Mouse (Mus musculus): ENCODE measurements around the gene Naa20. TPM values are rescaled to one million over a fixed set of nuclear protein-coding genes. Genes with fewer than 3 reads are reported as not detected.

The Naa20 gene
- 9.2 and 24.0 TPM in 2 replicates for total RNA-seq (2015; ENCODE audit: low replicate concordance)
- 11.8 and 22.2 TPM in 2 replicates for total RNA-seq (2017; ENCODE audit: low replicate concordance)

DNA sequence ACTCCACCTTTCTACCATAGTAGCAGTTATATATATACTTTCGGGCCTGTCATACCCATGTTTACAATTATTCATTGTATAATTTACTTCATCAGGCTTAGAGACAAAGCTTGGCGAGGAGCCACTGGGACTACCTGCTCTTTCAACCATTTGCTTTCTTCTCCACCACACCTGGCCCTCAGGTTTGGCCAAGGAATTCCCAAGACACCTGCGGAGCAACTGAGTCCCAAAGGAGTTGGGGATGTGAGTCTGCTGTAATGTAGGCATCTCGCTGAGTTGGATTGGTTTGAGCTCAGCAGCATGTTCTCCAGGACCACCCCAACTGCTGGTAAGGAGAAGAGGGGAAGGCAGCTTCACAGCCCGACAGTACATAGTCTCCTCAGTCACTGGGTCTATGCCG lies at the start of gene Naa20:
Gene Naa20 (plus strand): TSS at position 239 of the 400 bp plus-strand sequence.
- no peak for ATAC-seq (replicated peaks; ENCODE audit: low FRiP score, poor library complexity, severe bottlenecking)

DNA sequence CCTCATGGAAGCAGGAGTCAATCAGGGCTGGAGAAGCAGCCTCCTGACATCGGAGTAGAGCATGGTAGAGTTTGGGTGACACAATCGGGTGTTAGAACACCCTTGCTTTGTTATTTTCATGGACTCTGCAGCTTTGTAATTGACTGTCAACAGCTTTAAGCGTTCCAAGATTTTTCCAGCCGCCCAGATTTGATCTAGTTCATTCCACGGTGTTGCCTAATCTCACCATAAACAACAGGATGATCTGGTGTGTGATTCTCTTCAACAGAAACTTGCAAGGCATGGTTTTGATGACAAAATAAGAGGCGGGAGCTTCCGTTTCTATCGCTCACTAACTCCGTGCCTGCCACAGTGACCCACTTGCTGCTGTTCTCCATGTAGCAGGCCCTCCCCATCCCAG lies 46.1 kb upstream of the Naa20 start:
- ATAC-seq (replicated peaks; ENCODE audit: low FRiP score, poor library complexity, severe bottlenecking): no peak

DNA sequence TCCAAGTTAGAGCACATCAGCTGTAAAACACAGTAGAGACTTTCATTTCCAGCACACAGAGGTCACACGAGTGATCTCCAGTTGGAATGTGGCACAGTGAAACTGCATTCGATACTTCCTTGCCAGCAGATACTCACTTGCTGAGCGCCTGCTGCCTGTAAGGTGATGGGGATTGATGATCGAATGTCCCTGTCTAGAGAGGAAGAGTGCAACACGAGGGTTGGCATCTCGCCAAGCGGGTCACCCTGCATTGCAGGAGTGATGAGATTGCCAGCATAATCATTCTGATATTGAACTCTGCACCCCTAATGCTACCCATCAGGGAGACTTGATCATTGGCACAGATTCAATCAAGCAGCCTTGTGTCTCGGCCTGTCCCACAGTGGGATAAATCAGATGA lies 44.0 kb upstream of the Naa20 start:
- ATAC-seq (replicated peaks; ENCODE audit: low FRiP score, poor library complexity, severe bottlenecking): no peak

DNA sequence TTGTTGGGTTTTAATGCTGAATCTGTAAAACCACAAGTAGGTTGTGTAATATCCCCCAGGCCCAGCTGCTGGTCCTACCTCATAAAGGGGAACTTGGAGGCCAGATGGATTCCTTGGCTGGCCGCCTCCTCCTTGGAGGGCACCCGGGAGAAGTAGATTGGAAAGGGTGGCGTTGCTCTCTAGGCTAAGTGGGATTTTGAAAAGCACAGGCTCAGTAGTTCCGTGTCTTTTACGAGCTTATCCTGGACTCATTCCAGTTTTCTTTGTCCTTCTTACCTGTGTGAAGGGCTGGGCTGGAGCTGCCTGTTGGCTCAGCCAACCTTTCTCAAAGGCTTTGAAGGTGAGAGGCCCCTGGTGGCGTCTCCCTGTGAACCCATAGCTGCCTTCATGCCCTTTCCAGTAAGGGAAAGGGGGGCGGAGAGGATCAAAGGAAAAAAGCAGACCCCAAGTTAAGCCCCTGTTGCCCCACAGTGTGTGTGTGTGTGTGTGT lies 42.4 kb upstream of the Naa20 start:
- ATAC-seq (replicated peaks; ENCODE audit: low FRiP score, poor library complexity, severe bottlenecking): no peak

DNA sequence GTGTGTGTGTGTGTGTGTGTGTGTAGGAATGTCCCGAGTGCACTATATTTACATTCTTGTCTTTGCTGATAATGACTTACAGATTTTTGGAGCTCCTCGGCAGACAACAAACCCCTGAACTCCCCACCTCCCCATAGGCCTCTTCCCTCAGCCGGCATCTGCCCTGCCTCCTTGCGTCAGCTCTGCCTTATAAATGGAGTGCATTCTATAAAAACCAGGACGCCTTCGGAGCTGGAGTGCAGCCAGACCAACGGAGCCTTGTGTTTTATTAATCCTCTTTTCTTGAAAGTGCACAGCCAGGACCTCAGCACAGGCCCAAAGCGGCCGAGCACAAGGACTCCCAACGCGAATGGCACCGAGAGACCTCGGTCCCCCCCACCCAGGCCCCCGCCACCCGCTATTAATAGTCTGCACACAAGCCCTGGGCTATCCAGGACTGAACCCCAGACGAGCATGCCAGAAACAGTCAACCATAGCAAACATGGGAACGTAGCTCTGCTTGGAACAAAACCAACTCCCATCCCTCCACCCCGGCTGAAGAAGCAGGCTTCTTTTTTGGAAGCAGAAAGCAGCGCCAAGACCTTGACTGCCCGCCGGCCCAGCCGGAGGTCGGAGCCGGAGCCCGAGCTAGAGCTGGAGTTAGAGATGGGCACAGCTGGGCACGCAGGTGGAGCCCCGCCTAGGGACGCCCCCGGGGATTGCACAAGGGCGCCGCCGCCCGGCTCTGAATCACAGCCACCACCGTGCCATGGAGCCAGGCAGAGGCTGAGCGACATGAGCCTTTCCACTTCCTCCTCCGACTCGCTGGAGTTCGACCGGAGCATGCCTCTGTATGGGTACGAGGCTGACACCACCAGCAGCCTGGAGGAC lies 41.7 kb upstream of the Naa20 start:
- no peak for ATAC-seq (replicated peaks; ENCODE audit: low FRiP score, poor library complexity, severe bottlenecking)

DNA sequence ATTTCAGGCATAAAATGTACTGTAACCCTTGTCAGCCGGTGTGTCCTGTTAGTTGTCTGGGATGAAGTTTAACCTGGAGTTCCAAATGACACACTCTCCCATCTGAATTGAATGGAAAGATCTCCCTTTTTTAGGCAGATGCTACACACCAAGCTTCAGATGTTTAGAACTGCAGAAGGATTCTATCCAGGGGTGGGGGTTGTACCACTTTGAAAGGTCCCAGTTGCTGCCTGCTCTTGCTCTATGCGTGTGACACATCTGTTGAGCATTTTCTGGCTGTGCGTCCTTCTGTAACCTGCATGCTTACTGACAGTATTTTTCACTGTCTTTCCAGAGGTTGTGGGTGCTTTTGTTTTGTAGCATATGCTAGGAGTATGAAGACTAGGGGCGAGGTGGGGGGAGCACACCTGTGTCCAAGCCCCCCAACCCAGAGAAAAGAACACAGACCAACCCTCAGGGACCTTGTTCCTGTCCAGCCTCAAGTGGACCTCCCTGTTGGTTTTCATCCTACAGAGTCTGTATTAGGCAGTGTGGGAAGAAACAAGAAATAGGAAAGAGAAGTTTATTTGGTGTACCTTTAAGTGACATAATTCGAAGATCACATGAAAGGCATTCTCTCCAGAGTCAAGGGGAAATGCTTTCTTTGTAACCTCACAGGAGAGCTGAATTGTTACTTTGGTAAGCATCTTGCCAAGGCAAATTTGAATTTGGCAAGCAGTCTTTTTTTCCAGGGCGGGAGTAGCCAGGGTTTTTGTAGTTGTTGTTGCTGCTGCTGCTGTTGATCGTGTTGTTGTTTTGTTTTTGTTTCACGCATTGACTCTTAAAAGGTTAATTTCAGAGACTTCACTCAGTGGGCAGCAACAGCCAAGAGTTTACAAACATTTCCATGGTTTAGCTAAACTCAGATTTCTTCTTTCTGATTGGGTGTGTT lies 40.4 kb upstream of the Naa20 start:
- no peak for ATAC-seq (replicated peaks; ENCODE audit: low FRiP score, poor library complexity, severe bottlenecking)

DNA sequence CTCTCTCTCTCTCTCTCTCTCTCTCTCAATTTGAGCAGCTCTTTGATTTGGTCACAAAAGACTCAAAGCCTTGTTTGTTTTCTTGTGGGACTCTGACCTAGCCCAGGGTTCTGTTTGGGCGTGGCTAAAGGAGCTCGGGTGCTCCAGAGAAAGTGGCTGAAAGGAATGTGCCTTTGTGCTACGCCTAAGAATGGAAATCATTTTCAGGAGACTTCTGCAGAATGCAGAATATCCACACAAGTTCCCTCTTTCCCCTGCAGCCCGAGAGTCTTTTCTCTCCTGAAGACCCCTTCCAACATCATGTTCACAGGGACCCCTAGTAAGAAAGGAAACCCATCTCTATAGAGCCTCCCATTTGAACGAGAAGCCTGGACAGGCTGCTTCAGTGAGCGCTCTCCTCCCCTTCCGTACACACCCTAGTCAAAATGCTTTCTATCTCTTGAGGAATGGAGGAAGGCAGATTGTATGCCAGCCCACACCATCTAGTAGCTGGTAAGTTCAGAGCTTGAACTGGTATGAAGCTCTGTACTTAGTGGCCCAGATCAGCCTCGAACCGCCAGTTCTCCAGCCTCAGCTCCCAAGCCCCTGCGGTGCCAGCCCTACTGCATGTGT lies 39.6 kb upstream of the Naa20 start:
- no peak for ATAC-seq (replicated peaks; ENCODE audit: low FRiP score, poor library complexity, severe bottlenecking)

DNA sequence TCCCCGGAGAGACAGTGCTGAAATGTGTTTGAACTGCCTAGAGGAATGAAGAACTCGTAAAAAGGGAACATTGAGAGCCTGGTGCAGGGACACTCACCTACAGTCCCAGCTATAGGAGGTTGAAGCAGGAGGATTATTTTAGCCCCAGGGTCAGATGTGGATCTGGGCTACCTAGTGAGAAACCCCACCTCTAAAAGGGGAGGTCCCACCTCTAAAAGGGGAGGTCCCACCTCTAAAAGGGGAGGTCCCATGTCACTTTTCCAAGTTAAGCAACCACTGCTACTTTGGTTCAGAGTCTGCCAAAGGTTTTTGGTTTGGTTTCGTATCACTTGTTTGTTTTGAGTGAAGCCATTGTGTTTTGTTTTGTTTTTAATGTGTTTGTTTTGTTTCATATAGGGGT lies 36.6 kb upstream of the Naa20 start:
- no peak for ATAC-seq (replicated peaks; ENCODE audit: low FRiP score, poor library complexity, severe bottlenecking)

DNA sequence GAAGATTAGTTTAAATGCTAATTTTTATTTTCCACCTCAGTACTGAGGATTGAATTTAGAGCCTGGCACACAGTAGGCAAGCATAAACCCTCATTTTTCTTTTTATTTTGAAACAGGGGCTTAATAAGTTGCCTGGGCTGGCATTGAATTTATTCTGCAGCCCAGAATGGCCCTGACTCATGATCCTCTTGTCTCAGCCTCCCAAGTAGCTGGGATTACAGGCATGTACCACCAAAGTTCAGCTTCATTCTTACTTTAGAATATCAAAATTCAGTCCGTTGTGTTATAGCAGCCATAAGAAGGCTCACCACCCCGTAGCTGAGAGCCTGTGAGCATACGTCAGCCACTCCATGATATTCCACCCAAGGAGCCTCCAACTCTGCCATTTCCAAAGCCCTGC lies 35.7 kb upstream of the Naa20 start:
- ATAC-seq (replicated peaks; ENCODE audit: low FRiP score, poor library complexity, severe bottlenecking): no peak

DNA sequence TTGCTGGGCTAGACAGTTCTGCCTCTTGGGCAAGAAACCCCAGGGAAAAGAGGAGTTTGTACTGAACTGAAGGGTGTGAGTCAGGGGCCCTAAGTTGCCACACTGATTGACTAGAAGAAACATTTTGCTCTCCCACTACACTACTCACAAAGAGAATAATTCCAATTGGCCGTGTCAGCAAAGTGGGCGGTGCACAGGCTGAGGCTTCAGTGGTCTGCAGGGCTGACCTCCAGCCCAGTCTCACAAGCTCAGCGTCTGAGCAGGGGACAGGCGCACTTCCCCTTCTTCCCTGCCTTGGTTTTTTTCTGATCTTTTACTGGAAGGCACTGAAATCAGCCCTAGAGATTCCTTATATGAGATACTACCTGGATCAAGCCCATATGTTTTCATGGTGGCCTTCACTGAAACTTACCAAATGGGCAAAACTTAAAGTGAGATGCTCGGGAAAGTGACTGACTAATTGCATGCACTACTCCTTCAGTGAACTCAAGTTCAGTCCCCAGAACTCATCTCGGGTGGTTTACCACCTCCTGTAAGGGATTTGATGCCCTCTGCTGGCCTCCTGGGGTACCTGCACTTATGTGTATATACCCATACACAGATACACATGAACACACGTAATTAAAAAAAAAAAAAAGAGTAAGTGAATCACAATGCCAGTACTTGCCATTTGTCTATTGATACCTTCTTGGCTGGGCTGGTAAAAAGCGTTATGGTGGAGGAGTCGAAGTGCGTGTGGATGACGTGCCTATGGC lies 35.0 kb upstream of the Naa20 start:
- no peak for ATAC-seq (replicated peaks; ENCODE audit: low FRiP score, poor library complexity, severe bottlenecking)

DNA sequence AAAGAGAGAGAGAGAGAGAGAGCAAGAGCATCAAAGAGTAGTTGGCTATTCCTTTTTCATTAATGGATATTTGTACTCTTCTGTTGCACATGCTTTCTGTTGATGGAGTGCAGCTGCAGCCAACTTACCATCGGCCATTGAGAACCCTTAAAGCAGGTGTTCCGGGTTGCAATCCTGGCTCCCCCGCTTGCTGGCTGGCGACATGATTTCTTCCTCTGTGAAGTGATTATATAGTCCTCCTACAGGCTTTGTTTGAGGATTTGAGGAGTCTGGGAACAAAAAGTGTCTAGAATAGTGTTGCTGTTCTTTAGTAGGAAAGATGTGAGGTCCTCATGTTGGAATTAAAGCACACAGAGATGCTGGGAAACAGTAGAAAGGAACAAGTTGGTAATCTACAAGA lies 30.6 kb upstream of the Naa20 start:
- ATAC-seq (replicated peaks; ENCODE audit: low FRiP score, poor library complexity, severe bottlenecking): no peak

DNA sequence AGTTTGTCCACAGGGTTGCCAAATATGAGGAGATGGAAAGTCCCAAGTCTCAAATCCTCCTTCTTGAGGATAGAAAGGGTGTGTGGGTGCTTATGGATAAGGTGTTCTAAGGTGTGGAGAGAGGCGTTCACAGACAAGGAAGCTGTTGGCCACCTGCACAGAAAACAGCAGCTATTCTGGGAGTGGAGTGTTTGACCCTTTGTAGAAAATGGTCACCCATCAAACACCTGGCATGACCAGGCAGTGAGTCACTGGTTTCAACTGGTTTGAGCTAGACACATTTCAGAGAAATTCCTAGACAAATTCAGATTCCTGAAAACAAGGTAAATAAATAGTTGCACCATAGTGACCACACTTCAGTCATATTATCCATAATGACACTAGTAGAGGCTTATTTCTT lies 29.8 kb upstream of the Naa20 start:
- no peak for ATAC-seq (replicated peaks; ENCODE audit: low FRiP score, poor library complexity, severe bottlenecking)

DNA sequence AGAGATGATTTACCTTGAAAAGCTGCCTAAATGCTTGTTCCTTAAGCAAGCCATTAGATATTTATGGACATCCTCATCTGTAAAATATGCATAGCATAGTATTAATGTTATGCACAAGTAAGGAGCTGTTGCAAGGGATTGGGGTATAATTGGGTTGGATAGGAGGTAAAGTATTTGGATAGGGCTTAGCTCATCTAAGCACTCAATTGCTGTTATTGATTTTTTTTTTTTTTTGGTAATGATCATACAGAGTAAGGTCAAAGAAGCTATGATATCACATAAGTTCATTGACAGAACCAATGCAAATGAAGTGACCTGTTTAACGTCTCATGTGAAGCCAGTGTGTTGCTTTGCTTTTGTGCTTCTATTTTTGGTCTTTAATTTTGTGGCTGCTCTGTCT lies 27.9 kb upstream of the Naa20 start:
- ATAC-seq (replicated peaks; ENCODE audit: low FRiP score, poor library complexity, severe bottlenecking): no peak

DNA sequence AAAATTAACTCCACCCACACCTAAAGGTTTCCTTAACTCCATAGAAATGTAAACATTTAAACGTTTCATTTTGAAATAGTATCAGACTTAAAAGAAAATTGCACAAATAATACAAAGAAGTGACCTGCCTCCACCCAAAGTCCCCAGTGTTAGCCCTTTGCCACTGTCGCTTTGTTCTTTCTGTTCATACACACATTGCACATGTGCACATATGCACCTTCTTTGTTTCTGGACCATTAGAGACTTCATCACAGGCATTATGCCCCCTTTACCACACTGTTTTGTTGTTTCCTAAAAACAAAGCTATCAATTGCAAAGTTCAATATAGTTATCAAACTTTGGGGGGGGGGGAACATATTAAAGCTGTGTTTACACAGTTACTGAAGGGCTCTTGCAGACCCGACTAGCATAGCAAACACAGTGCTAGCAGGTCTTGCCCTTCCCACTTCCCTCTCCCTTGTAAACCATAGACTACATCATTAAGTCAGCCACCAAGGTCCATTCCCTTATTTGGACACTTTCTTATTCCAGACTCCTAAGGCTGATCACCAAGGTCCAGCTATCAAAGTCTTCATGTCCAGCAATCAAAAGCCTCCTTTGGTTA lies 26.9 kb upstream of the Naa20 start:
- ATAC-seq (replicated peaks; ENCODE audit: low FRiP score, poor library complexity, severe bottlenecking): no peak

DNA sequence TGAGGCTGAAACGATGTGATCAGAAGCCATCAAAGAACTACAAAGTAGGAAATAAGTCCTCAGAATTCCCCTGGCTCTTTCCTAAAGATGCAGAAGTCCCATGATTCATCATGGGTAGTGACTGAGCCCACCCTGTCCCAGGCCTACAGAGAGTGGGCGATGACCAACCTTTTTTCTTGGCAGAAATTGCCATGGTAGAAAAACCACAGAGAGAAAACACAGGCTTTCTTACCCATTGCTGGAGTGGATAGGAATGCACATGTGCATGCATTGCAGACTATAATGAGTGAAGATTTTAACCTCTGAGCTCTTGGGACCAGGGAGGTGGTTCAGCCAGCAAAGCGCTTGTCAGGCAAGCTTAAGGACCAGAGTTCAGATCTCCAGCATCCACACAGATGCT lies 24.7 kb upstream of the Naa20 start:
- ATAC-seq (replicated peaks; ENCODE audit: low FRiP score, poor library complexity, severe bottlenecking): no peak

DNA sequence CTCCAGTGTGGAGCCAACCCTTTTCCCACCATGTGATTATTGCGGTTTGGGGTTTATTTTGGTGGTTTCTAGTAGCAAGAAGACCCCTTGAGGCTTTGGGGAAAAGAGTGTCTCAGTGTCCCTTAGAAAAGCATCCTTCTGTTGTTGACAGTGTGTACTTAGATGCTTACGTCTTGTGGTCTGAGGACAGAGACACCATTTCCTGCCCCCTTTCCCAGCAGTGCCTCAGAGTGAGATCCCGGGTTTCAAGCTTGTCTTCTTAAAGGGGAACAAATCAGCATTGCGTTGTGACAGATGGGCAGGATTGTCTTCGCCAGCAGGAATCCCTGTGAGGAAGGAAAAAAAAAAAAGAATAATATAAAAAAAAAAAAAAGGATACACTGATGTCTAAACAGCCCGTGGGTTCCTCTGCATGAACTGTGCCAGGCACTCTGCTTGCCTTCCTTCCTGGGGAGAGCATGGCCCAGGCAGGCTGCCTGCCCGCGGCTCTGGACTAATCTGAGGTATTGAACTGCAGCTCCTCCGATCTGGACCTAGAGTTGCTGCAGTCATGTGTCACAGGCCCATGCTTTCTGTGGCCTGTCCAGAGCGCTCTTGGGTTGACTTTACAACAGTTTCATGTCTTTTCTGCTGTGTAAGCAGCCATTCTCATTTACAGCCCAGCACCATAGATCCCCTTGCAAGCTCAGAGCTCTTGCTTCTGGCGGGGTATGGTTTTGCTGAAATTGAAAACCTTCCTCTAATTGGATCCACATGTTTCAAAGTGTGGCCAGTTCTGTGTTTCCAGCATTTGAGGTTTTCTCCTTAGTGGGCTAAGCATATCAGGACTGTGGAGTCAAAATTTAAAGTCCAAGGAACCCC lies 20.8 kb upstream of the Naa20 start:
- no peak for ATAC-seq (replicated peaks; ENCODE audit: low FRiP score, poor library complexity, severe bottlenecking)

DNA sequence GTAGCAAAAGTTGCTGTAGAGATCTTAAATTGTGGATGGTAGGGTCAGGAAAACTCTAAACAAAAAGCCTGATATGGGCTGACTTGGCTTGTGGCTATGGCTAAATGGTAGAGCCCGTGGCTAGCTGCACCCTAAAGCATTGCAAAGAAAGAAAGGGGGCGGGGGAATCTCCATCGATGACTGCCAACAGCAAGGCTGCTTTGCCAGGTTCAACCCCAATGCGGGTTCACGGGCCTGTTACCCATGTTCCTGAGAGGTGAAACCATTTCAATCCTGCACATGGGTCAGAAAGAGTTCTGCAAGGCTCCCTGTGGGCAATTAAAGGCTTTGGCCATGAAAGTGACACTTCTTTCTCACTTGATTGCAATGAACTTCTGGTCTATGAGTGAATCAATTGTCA lies 20.0 kb upstream of the Naa20 start:
- ATAC-seq (replicated peaks; ENCODE audit: low FRiP score, poor library complexity, severe bottlenecking): no peak

DNA sequence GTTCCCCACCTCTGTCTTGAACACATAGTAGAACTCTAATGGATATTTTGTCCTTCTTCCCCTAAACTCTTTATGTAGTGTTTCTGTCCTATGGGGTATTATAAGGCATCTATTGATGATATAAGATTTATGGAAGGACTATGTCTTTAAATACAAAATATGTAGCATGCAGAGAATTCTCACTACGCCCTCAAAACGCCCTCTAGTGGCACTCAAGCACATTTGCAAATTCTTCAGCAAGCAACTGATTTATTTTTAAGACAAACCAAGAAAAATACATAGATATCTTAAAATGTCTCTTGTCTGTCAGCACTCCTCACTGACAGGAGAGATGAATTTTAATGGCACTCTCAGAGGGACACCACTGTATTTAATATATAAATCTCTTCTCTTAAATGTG lies 19.5 kb upstream of the Naa20 start:
- no peak for ATAC-seq (replicated peaks; ENCODE audit: low FRiP score, poor library complexity, severe bottlenecking)
